Mouse (Mus musculus) ovary, postnatal 10 days (tissue): ENCODE measurements around the gene Itpkb.

ENCODE experiments used
- DNase-seq: peaks from one replicate; pipeline ENCODE4 v3.0.0; 2022; ENCODE audit warnings: low spot score

The Itpkb gene

DNA sequence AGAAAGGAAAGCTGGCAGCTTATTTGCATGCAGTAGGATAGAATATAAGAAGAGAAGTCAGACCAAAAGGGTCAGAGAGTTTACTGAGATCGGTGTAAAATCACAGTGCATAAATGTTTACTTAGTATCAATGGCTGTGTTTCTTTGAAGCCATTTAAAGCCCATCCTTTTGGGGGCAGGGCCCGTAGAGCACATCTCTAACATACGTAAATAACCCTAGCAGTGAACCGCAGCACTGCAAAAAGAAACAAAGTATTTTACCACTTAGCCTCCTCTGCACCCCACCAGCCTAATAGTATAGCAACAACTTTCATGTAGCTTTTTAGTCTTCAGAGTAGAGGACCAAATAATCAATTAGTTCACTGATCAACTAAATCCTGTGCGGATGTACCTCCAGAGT is 67.4 kb downstream of the Itpkb start:
- DNase-seq = no peak

DNA sequence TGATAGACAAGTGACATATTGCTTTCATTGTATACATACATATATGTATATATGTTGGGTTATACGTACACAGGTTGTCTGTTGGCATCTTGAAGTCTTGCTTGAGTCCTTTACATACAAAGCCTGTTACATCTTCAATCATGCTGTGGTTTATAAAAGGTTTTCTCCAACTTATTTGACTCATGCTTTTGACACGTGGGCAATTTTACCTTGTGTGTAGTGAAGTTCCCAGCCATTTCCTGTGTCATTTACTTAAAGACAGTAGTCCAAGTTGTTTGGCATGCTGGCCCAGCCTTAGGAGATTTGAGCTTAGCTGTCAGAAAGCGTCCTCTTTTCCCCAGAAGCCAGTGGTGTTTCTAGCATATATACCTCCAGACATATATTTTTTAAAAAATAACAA is 68.2 kb downstream of the Itpkb start:
- no peak for DNase-seq

DNA sequence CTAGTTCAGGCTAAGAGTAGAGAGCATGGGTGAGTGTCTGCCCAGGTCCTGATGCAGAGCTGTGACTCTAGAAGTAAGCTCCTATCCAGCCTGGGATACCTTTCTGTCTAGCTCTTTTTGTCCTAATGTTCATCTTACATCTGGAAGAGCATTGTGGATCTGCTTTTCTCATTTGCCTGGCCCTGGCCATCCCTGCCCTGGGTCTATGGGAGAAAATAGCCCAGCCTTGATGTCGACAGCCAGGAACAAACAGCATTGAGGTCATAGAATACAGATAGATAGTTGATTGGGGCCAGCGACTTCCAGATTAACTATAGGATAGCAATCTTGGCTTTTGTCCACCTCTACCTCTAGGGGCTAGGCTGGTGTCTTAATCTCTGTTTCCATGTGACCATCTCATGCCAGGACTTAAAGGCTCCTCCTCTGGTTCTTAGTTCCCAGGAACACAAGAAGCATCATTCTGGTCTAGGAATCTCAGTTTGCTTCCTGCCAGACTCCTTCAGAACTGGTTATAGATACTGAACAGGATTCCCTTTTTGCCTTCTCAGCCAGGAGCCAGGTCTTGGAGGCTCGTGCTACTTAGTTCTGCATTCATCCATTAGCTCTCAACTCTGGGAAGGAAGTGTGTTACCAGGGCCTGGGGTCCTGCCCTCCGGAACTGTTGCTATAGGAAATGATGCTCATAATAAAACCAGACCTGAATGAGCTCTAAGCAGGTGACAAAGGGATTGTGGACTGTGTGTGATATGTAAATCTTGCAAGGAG is 70.6 kb downstream of the Itpkb start:
- DNase-seq = no peak

DNA sequence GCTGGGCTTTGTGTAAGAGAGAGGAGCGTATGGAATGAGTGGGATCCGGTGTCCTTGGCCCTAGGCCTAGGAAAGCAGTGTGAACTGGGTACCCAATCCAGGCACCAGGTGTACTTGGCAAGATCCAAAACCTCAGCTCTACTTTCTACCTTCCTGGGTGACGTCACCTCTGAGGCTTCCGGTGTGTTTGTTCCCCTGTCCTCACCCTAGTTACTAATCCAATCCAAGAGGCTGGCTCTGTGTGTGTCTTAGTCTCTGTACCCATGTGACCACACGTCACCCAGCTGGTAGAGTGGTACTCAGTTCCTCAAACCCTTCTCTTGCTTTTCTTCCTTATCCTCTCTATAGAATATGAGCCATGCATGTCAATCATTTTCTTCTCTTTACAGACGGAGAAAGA is 71.4 kb downstream of the Itpkb start:
- no peak for DNase-seq

DNA sequence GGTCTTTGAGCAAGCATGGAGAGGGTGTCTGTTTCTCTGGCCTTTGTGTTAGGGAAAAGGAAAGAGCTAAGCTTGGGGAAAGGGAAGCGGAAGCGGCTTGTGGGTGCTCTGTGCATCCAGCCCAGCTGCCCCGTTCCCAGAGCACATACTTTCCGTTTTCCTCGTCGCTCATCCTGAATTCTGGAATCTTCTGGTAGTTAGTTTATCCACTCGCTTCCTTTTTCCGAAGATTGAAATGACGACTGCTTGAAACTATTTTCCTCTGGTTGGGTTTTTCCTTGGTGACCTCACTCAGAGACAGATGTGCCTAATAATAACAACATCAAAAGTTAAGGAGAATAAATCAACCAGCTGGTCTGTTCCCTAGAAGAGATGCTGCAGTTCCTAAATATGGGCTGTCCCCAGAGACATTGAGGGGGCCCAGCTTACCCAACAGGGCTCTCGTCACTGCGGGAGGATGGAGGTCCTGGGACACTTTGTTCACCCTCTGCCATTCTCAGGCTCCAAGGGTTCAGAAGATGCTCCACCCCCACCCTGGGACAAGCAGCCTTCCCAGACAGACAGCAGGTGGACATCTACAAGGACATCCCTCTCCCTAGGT is 72.3 kb downstream of the Itpkb start:
- no peak for DNase-seq

DNA sequence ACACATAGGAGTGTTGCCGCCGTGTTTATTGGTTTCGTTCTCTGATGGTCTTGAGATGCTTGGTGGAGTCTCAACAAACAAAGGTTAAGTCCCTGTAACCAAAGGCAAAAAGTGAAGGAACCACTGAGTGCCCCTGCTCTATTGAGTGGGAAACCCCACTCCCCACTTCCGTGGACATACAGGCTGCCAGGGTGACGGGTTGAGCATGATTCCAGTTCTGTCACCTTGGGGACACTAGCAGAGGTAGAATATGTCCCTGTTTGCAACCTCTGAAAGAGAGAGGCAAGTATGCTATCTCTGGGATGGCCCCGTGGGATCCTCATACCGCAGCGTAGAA is 73.0 kb downstream of the Itpkb start:
- DNase-seq = no peak

DNA sequence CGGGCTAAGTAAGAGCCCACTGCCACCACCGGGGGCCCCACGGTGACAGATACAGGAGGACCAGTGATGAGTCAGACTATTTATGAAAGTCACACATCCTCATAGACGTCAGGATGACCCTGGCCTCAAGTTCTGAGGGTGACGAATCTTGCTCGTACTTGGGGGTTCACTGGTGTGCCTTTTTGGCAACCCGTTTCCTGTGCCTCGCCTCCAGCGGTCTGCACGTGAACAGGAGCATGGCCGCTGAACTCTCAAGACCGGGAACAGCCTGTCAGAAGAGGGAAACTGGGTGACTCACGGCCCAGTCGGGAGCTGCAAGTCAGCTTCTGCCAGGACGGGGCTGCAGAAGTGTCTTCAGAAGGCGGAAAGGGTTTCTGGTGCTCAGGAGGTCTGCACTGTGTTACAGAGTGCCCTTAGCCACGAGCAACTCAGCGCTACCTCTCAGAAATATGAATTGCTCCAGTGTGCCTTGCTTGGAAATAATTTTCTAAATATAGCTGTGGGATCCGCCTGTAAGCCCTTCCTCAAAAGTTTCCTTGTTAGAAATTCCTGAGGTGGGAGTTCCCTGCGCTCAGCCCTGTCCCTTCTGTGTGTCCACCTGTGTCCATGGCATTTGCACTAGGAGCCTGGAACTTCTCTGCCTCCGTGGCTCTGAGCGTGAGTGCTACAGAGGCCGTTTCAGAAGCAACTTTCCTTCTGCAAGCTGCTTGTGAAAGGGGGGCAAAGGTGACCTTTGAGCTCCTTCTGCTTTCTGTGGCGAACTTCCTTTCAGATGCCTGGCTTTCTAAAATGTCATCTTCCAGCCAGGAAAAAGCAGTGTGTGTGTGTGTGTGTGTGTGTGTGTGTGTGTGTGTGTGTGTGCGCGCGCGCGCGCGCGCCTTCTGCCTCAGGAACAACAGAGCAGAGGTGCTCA is 73.7 kb downstream of the Itpkb start:
- no peak for DNase-seq

DNA sequence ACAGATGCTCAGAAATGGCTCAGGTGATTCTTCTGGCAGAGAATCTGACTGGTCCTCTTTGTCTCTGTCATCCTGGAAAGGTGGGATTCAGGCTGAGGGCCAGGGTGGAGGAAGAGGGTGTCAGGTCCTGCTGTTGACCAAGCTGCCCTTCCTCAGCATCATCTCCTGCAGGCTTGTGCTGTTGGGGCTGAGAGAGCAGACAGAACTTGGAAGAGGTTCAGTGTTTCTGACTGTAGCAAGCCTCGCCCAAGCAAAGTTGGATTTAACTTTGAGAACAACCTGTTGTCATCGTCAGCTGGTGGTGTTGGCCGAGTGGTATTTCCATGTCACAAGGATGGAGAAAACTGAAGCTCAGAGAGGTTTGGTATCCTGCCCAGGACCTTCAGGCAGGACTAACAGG is 74.4 kb downstream of the Itpkb start:
- DNase-seq = no peak

DNA sequence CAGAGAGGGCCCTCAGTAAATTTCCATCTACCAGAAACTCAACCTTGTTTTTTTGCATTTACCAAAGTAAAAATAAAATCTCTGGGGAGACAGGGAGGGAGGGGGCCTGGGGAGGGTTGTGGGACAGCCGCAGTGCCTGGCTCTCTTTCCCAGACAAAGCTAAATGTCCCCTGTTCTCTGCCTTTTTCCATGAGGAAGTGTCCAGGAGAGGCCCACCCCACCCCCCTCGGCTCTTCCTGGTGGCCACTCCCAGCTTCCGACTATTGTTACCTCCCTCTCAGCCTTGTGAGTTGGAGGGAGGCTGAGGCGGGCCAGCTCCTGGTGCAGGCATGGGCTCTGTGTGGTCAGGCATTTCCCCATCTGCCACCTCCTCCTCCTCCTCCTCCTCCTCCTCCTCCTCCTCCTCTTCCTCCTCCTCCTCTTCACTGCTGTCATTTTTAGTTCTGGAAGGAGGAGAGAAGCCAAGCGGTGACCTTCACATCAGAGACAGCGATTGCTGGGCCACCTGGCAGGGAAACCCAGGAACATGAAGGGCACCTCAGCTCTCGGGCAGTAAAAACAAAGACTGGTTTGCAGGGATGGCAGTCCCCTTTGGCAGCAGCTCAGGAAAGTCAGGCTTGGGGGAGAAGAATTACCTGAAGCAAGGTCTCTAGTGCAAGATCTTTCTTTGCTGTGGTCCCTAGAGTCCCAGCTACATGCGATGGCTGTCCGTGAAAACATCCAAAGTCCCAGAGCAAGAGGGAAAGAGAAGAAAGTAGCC is 75.5 kb downstream of the Itpkb start:
- DNase-seq = no peak

DNA sequence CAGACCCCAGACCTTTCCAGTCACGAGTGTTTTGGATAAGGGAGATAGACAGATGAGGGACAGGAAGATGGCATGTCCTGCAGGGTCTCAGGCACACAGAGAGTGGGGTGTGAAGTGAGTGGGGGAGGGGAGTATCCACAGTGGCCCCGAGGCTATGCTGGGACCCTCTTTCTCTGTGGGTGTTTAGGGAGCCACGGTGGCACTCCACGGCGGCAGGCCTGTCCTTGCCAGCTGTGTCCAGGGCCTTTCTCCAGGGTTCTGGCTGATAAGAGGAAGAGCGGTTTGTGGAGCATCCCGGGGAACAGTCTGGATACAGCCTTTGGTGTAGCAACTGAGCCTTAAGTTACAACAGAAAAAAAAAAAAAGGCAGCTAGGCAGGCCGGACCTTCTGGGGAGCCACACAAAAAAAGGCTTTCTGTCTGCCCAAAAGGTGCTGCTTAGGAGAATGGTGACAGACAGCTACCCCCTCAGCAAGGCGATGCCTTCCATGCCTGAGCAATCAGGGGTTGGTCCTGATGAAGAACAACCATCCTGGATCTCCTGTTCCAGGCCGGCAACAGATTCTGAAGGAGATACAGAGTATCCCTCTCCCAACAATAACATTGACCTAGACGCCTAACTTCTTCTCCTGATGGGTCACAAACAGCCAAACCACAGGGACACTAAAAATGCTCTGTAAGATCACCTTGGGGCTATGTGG is 76.2 kb downstream of the Itpkb start:
- DNase-seq = no peak

DNA sequence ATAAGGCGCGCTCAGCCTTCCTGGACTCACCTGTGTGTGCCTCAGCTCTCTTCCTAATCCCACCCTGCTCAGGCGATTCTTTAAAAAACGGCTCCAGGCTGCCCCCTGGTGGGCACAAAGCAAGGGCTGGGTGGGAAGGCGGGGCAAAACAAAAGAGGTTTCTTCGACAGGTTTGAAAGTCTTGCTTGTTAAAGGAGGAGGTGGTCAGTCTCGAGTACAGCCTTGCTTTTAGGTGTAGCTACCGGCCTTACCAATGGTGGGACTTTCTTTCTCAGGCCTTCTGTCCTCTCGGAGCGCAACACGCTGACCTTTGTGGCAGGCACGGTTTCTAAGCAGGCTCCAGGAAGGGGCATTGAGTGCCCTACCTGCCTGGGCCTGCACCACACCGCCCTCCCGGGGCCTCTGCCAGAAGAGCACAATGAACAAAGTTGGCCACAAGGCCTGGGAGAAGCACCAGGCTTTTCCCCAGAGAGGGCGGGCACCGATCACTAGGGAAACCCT is 76.9 kb downstream of the Itpkb start:
- DNase-seq = peak; percentile 55

DNA sequence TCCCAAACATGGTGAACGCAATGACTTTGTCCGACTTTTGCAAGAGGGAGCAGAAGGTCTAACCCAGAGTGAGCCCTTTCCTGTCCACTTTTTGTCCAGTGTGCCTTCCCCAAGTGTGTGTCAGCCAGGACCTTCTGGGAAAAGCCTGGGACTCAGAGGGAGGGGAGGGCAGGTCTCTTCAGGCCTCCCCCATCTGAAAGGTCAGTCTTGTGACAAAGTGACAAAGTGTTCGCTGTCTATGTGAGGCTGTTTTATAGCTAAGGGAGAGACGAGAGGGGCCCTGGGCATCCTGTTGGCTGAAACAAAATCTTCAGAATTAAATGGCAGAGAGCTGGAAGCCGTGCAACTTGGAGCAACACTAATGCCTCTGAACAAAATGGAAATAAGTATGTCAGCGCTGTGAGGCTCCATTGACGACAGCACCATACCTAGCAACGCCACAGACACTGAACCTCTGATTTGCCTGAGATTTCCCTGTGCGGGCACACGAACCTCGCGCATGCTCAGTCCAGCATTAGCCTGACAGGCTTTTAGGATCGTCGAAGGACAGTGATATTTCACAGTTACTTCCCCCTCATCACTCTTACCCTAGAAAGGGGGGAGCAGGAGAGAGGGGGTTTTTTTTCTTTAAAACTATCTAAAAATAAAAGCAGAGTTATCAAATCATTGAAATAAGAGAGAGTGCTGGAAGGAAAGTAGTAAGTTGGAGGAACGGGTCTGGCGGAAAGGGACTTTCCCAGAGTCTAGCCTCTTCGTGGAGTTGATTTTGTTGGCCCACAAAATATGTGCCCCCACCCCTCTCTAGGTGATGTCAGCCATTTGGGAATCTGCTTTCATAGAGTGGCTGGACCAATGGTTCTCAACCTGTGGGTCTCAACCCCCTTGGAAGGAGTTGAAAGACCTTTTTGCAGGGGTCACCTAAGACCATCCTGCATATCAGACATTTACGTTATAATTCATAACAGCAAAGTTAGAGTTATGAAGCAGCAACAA is 77.7 kb downstream of the Itpkb start:
- DNase-seq = no peak

DNA sequence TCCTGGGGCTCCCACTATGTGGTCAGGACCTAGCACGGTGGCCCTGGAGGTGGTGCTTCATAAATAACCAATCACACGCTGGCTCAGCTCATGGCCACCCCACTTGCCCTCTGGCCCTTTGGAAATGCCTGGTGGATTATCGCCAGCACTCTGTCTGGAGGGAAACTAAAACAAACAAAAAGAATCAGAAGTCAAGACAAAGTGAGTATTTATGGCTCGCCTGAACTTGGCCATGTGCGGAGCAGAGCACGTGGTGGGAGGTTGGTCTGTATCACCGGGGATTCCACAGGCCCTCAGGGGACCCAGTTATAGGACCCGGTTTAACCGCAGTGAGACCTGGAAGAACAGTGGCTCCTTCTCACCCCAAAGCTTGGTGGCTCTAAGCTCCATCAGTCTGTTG is 78.5 kb downstream of the Itpkb start:
- no peak for DNase-seq

DNA sequence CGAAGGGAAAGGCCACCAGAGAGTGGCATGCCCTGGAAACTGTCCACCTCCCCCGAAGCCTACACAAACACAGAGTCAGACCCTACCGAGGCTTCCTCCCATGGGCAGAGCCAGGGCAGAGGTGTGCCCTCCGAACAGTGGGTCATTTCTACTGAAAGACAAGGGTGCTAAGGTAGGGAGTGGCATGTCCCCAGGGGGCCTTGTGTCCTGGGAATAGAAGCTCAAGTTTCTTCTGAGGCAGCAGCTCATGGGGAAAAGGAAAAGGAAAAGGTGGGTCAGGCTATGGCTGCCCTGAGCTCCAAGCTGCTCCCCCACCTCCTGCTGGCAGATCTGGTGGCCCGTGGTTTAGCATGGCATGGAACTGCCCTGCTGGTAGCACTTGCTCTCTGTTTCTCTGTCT is 79.5 kb downstream of the Itpkb start:
- DNase-seq = no peak

DNA sequence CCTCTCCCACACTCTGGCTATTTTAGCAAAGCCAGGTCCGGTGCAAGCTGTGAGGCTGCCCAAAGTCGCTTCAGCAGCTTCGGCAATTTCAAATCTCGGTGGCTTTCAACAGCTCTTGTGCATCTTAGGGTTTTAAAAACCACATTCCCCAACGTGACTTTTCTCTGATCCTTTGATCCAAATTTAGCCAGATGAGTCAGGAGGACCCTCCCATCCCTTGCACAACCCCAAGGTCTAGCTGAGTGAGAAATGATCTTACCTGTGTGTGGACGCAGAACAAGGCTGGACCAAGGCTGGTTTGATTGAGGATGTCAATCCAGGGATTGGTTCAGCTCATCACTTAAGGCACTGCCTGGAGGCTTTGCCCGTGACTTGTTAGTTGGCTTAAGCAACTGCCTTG is 80.0 kb downstream of the Itpkb start:
- DNase-seq = no peak

DNA sequence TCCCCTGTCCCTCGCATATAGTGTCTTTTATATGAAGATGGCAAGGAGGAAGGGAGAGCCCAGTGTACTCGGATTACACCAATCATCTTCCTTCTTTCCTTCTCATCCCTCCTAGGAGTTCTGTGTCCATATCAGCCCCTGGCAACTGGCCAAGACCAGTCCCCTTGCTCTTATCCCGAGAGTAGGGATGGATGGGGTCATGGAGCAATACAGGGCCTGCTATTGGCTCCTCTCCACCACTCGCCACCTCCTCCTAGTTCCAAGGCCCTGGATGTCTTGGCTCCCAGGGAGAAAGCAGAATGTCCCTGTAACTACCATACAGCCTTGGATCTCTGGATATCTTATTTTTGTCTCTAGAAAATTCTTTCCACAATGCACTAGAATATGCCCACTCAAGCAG is 84.8 kb downstream of the Itpkb start:
- DNase-seq = no peak

DNA sequence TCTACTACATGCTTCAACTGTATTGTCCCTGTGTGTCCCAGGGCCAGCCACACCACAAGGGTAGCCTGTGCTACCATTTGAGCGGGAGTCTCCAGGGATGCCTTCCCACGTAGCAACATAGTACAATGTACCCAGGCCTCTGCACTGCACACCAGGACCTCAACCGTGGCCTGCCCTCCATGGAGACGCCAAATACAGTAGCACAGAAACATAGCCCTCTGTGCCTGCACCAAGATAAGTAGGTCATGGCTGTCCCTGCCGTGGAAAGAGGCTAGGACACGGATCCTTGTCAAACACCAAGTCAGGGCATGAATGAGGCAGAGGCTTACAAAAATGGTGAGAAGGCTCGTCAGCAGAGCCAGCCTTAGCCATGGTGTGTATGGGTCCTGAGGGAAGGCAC is 85.6 kb downstream of the Itpkb start:
- DNase-seq = no peak

DNA sequence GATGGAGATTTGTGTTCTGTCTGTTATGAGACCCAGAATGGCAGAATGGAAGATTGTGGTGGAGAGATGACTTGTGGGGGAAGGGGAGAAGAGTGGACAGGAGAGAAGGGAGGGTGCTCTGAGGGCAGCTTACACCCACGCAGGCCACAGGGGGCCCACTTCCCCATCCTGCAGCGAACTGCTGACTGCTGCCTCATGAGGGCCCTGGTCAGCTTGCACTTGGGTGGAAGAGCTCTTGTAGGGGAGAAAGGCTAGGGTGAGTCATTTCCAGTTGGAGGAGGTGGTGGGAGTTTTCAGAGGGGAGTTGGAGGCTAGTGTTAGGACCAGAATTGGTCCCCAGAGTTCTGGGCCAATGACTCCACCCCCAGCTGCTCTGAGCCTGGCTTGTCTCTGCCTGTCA is 86.8 kb downstream of the Itpkb start:
- DNase-seq = no peak

DNA sequence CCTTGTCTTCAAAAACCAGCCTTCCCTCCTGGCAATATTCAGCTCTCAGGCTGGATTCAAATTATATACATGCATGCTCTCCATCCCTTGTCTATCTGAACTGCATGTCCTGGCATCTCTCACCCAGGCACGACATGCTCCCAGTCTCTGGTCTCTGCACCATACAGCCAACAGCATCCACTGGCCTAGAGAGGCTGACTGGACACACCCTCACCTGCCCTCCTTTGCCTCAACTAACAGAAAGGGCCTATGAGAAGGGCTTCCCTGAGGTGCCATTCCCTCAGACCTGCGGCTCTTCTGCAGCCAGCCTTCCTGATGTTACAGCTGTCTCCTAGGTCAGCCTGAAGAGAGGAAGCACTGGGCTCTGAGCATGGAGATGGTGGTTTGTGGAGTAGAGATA is 88.8 kb downstream of the Itpkb start:
- DNase-seq = no peak

DNA sequence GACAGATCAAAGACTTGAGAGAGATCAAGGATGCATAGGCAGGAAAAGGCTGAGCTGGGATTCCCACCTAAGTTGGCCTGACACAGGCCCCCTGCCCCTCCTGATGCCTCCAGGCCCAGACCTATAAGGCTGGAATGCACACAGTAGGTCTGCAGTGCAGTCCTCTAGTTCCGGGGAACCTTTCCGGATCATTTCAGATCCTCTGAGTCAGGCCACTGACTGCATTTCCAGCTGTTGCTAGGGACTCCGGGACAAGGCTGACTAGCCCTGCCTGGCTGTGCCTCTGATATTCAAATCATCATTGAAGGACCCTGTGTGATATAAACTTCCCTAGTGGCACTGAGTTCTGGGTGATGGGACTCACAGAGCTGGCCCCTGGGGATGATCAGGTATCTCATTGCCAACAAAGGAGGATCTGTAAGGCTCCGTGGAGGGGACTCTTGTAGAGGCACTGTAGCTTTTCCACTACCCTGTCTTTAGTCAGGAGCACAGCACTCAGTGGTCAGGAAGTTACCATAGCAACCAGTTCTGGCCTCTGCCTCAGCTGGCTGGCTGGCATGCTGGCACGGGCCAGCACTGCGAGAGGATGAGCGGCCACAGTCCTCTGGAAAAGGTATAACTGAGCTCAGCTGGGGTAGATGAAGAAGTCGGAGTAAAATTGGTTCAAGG is 90.3 kb downstream of the Itpkb start:
- DNase-seq = no peak
